Mouse (Mus musculus): Measurements from ENCODE around the gene Cox11. TPM values are rescaled to one million over a fixed set of nuclear protein-coding genes. Genes with fewer than 3 reads are reported as not detected.

The Cox11 gene
- polyA plus RNA-seq, 1 experiment from 2014 or later = 37.2 TPM

- Histone ChIP-seq H3K4me1 (peaks cover 38% of the 10 kb centered on the region), H3K4me2 (no peak overlapping the region), H3K27ac (peak overlapping the region; percentile 84), H3K9me3 (no peaks in the 10 kb centered on the region), H3K27me3 (no peaks in the 10 kb centered on the region), H3K36me3 (peaks cover 5% of the 10 kb centered on the region; the same call in 1 of the 2 replicates), H3K4me3 (no peak overlapping the region), H3K9ac (no peak overlapping the region)
- ATAC-seq (ENCODE audit: insufficient number of reproducible peaks, low FRiP score, low TSS enrichment, low read depth) = no peak
- WGBS = 49% methylated on average over 3 of the region's 3 CpGs
These were observed 28.3 kb downstream of the Cox11 start for GRCm38 (mm10) chr11:90666144-90666757.

- no peaks in the 10 kb centered on the region for H3K9me3 ChIP-seq
- H3K4me3 ChIP-seq = no peak overlapping the region
- H3K36me3 ChIP-seq = peaks cover 5% of the 10 kb centered on the region; the same call in 1 of the 2 replicates
- peaks cover 38% of the 10 kb centered on the region for H3K4me1 ChIP-seq
- H3K27me3 ChIP-seq = no peaks in the 10 kb centered on the region
- H3K9ac ChIP-seq = no peak overlapping the region
- H3K4me2 ChIP-seq = no peak overlapping the region
- H3K27ac ChIP-seq = no peak overlapping the region
- ATAC-seq (ENCODE audit: insufficient number of reproducible peaks, low FRiP score, low TSS enrichment, low read depth) = no peak
- WGBS = 80% methylated on average over 4 of the region's 4 CpGs
These were observed 28.9 kb downstream of the Cox11 start for GRCm38 (mm10) chr11:90666916-90667315.

GRCm38 (mm10) chr11:90667325-90667724 lies 29.4 kb downstream of the Cox11 start:
- Histone ChIP-seq H3K4me3 (no peak overlapping the region), H3K9ac (no peak overlapping the region), H3K9me3 (no peaks in the 10 kb centered on the region), H3K27ac (no peak overlapping the region), H3K4me1 (peaks cover 37% of the 10 kb centered on the region), H3K27me3 (no peaks in the 10 kb centered on the region), H3K4me2 (no peak overlapping the region), H3K36me3 (peaks cover 5% of the 10 kb centered on the region; the same call in 1 of the 2 replicates)
- ATAC-seq (ENCODE audit: insufficient number of reproducible peaks, low FRiP score, low TSS enrichment, low read depth) = no peak
- 69% methylated on average over 6 of the region's 6 CpGs for WGBS

- no peak overlapping the region for H3K27ac ChIP-seq
- no peaks in the 10 kb centered on the region for H3K27me3 ChIP-seq
- H3K9ac ChIP-seq = no peak overlapping the region
- no peak for ATAC-seq (ENCODE audit: insufficient number of reproducible peaks, low FRiP score, low TSS enrichment, low read depth)
- no peaks in the 10 kb centered on the region for H3K9me3 ChIP-seq
- no peaks in the 10 kb centered on the region for H3K4me1 ChIP-seq
- H3K4me2 ChIP-seq = no peak overlapping the region
- WGBS = 74% methylated on average over 5 of the region's 5 CpGs
- 0 out of 2 replicates have a peak, but pooled peaks cover 8% of the 10 kb centered on the region for H3K36me3 ChIP-seq
- H3K4me3 ChIP-seq = no peak overlapping the region
These were observed 37.6 kb downstream of the Cox11 start for GRCm38 (mm10) chr11:90675479-90676110.

GRCm38 (mm10) chr11:90677027-90677426 lies 39.1 kb downstream of the Cox11 start:
- H3K4me1 ChIP-seq = no peaks in the 10 kb centered on the region
- no peak overlapping the region for H3K9ac ChIP-seq
- 92% methylated on average over 7 of the region's 7 CpGs for WGBS
- H3K4me3 ChIP-seq = no peak overlapping the region
- H3K27me3 ChIP-seq = no peaks in the 10 kb centered on the region
- no peaks in the 10 kb centered on the region for H3K9me3 ChIP-seq
- ATAC-seq (ENCODE audit: insufficient number of reproducible peaks, low FRiP score, low TSS enrichment, low read depth) = no peak
- 0 out of 2 replicates have a peak, but pooled peaks cover 8% of the 10 kb centered on the region for H3K36me3 ChIP-seq
- H3K27ac ChIP-seq = no peak overlapping the region
- H3K4me2 ChIP-seq = no peak overlapping the region

GRCm38 (mm10) chr11:90677771-90678288 lies 39.9 kb downstream of the Cox11 start:
- no peak overlapping the region for H3K9ac ChIP-seq
- no peaks in the 10 kb centered on the region for H3K4me1 ChIP-seq
- no peaks in the 10 kb centered on the region for H3K27me3 ChIP-seq
- no peak overlapping the region for H3K4me3 ChIP-seq
- 91% methylated on average over 8 of the region's 8 CpGs for WGBS
- ATAC-seq (ENCODE audit: insufficient number of reproducible peaks, low FRiP score, low TSS enrichment, low read depth) = no peak
- H3K36me3 ChIP-seq = 0 out of 2 replicates have a peak, but pooled peaks cover 6% of the 10 kb centered on the region
- H3K27ac ChIP-seq = no peak overlapping the region
- H3K4me2 ChIP-seq = no peak overlapping the region
- no peaks in the 10 kb centered on the region for H3K9me3 ChIP-seq

- no peak for ATAC-seq (ENCODE audit: insufficient number of reproducible peaks, low FRiP score, low TSS enrichment, low read depth)
- Histone ChIP-seq H3K4me1 (no peaks in the 10 kb centered on the region), H3K27me3 (no peaks in the 10 kb centered on the region), H3K9ac (no peak overlapping the region), H3K4me3 (no peak overlapping the region), H3K36me3 (0 out of 2 replicates have a peak, but pooled peaks cover 4% of the 10 kb centered on the region), H3K27ac (no peak overlapping the region), H3K9me3 (no peaks in the 10 kb centered on the region), H3K4me2 (no peak overlapping the region)
- 85% methylated on average over 5 of the region's 5 CpGs for WGBS
These were observed 40.6 kb downstream of the Cox11 start for GRCm38 (mm10) chr11:90678582-90678981.

- H3K9me3 ChIP-seq = no peaks in the 10 kb centered on the region
- H3K4me1 ChIP-seq = no peaks in the 10 kb centered on the region
- ATAC-seq (ENCODE audit: insufficient number of reproducible peaks, low FRiP score, low TSS enrichment, low read depth) = no peak
- no peaks in the 10 kb centered on the region for H3K27me3 ChIP-seq
- no peak overlapping the region for H3K9ac ChIP-seq
- H3K27ac ChIP-seq = no peak overlapping the region
- no peaks in the 10 kb centered on the region for H3K36me3 ChIP-seq
- no peak overlapping the region for H3K4me3 ChIP-seq
- H3K4me2 ChIP-seq = no peak overlapping the region
These were observed 43.2 kb downstream of the Cox11 start for GRCm38 (mm10) chr11:90681171-90681570.

- no peak overlapping the region for H3K4me3 ChIP-seq
- H3K36me3 ChIP-seq = no peaks in the 10 kb centered on the region
- H3K4me1 ChIP-seq = peaks cover 15% of the 10 kb centered on the region
- H3K27me3 ChIP-seq = no peaks in the 10 kb centered on the region
- no peak overlapping the region for H3K4me2 ChIP-seq
- no peak overlapping the region for H3K27ac ChIP-seq
- H3K9ac ChIP-seq = no peak overlapping the region
- H3K9me3 ChIP-seq = no peaks in the 10 kb centered on the region
- ATAC-seq (ENCODE audit: insufficient number of reproducible peaks, low FRiP score, low TSS enrichment, low read depth) = no peak
- WGBS = 56% methylated on average over 6 of the region's 6 CpGs
These were observed 46.8 kb downstream of the Cox11 start for GRCm38 (mm10) chr11:90684765-90685164.

GRCm38 (mm10) chr11:90685196-90685595 lies 47.2 kb downstream of the Cox11 start:
- H3K9me3 ChIP-seq = no peaks in the 10 kb centered on the region
- H3K36me3 ChIP-seq = no peaks in the 10 kb centered on the region
- H3K4me1 ChIP-seq = peaks cover 15% of the 10 kb centered on the region
- no peak overlapping the region for H3K27ac ChIP-seq
- H3K4me2 ChIP-seq = no peak overlapping the region
- 70% methylated on average over 6 of the region's 6 CpGs for WGBS
- no peak for ATAC-seq (ENCODE audit: insufficient number of reproducible peaks, low FRiP score, low TSS enrichment, low read depth)
- H3K4me3 ChIP-seq = no peak overlapping the region
- H3K9ac ChIP-seq = no peak overlapping the region
- no peaks in the 10 kb centered on the region for H3K27me3 ChIP-seq

- H3K4me2 ChIP-seq = peak overlapping the region; percentile 92
- H3K9ac ChIP-seq = peak overlapping the region; percentile 39
- no peaks in the 10 kb centered on the region for H3K36me3 ChIP-seq
- WGBS = 70% methylated on average over 13 of the region's 13 CpGs
- H3K27ac ChIP-seq = no peak overlapping the region
- no peaks in the 10 kb centered on the region for H3K9me3 ChIP-seq
- H3K27me3 ChIP-seq = no peaks in the 10 kb centered on the region
- H3K4me1 ChIP-seq = peaks cover 15% of the 10 kb centered on the region
- peak overlapping the region; percentile 62 for H3K4me3 ChIP-seq
- ATAC-seq (ENCODE audit: insufficient number of reproducible peaks, low FRiP score, low TSS enrichment, low read depth) = no peak
These were observed 48.5 kb downstream of the Cox11 start for GRCm38 (mm10) chr11:90686287-90687025.

- Histone ChIP-seq H3K27me3 (no peaks in the 10 kb centered on the region), H3K4me2 (peak overlapping the region; percentile 92), H3K4me3 (peak overlapping the region; percentile 62), H3K36me3 (no peaks in the 10 kb centered on the region), H3K9me3 (no peaks in the 10 kb centered on the region), H3K9ac (peak overlapping the region; percentile 39), H3K4me1 (peaks cover 15% of the 10 kb centered on the region), H3K27ac (peak overlapping the region; percentile 47)
- ATAC-seq (ENCODE audit: insufficient number of reproducible peaks, low FRiP score, low TSS enrichment, low read depth) = no peak
- WGBS = 1% methylated on average over 17 of the region's 17 CpGs
These were observed 49.1 kb downstream of the Cox11 start for GRCm38 (mm10) chr11:90687040-90687439.
